Mouse (Mus musculus) neural tube, embryonic 15.5 days (tissue): ENCODE results near the gene Smarcd2. TPM values are rescaled to one million over a fixed set of nuclear protein-coding genes. Genes with fewer than 3 reads are reported as not detected.

Source experiments
- ATAC-seq: fragments of 200-750 bp; cut with Nextera tagmentation; 2 replicates; pipeline ENCODE4 v1.8.0; 2017; ENCODE audit warnings: mild to moderate bottlenecking, moderate TSS enrichment, moderate library complexity; ENCODE audit not compliant: low FRiP score
- H3K27ac ChIP-seq: fragments of 300-500 bp; sonication (generic); replicated peaks from 2 replicates; pipeline ENCODE4 v1.5.1; 2015; ENCODE audit warnings: mild to moderate bottlenecking, inconsistent platforms
- H3K27me3 ChIP-seq: fragments of 300-500 bp; sonication (generic); replicated peaks from 2 replicates; pipeline ENCODE4 v1.6.1; 2015; ENCODE audit warnings: inconsistent platforms
- H3K36me3 ChIP-seq: fragments of 300-500 bp; sonication (generic); 2 replicates; pipeline ENCODE4 v1.6.1; 2015; ENCODE audit warnings: inconsistent platforms
- H3K4me1 ChIP-seq: fragments of 300-500 bp; sonication (generic); 2 replicates; pipeline ENCODE4 v1.6.1; 2015; ENCODE audit warnings: inconsistent platforms
- H3K4me2 ChIP-seq: fragments of 300-500 bp; sonication (generic); 2 replicates; pipeline ENCODE4 v1.6.1; 2015; ENCODE audit warnings: inconsistent platforms, mild to moderate bottlenecking, moderate library complexity
- H3K4me3 ChIP-seq: fragments of 300-500 bp; sonication (generic); replicated peaks from 2 replicates; pipeline ENCODE4 v1.5.1; 2015; ENCODE audit warnings: mild to moderate bottlenecking, inconsistent platforms
- H3K9ac ChIP-seq: fragments of 300-500 bp; sonication (generic); replicated peaks from 2 replicates; pipeline ENCODE4 v1.6.1; 2015; ENCODE audit warnings: mild to moderate bottlenecking, inconsistent platforms
- H3K9me3 ChIP-seq: fragments of 300-500 bp; sonication (generic); replicated peaks from 2 replicates; pipeline ENCODE4 v1.6.1; 2016; ENCODE audit warnings: inconsistent platforms
- whole genome bisulfite sequencing: fragments of 180-500 bp; shearing (Covaris S2); methylation state at CpG from one replicate; pipeline ENCODE4 v1.1.7; 2015; ENCODE audit warnings: mixed read lengths; 5-methylcytosine and 5-hydroxymethylcytosine counted together
- polyA plus RNA-seq: library from polyadenylated mRNA; unstranded; fragments of >200 nt; fragmentation: Nextera tagmentation; extraction: Ambion mirVana; gene quantifications from 2 replicates; pipeline ENCODE4 v1.2.1, GENCODE M21; 2015

Gene Smarcd2
- polyA plus RNA-seq, 1 experiment from 2014 or later = 14.2 TPM

GRCm38 (mm10) chr11:106305348-106306064 is 32.7 kb upstream of the Smarcd2 start:
- no peaks in the 10 kb centered on the region for H3K36me3 ChIP-seq
- ATAC-seq = no peak
- no peak overlapping the region for H3K9ac ChIP-seq
- no peak overlapping the region for H3K27ac ChIP-seq
- no peaks in the 10 kb centered on the region for H3K27me3 ChIP-seq
- no peaks in the 10 kb centered on the region for H3K4me1 ChIP-seq
- 86% methylated on average over 10 of the region's 10 CpGs for WGBS
- no peaks in the 10 kb centered on the region for H3K9me3 ChIP-seq
- no peak overlapping the region for H3K4me2 ChIP-seq
- H3K4me3 ChIP-seq = no peak overlapping the region

- no peaks in the 10 kb centered on the region for H3K36me3 ChIP-seq
- H3K27me3 ChIP-seq = no peaks in the 10 kb centered on the region
- ATAC-seq = no peak
These were observed 29.9 kb upstream of the Smarcd2 start for GRCm38 (mm10) chr11:106302634-106303033.

GRCm38 (mm10) chr11:106301765-106302164 is 29.0 kb upstream of the Smarcd2 start, which contains the start of gene Gh:
TSS of gene Gh (minus strand) at chr11:106301865.
- H3K4me2 ChIP-seq = no peak within 1 kb of the TSS
- H3K9me3 ChIP-seq = no peaks in the 10 kb centered on the region
- H3K27ac ChIP-seq = no peak within 1 kb of the TSS
- H3K4me3 ChIP-seq = no peak within 1 kb of the TSS
- WGBS = 80% methylated on average over 9 of the region's 9 CpGs
- ATAC-seq = no peak
- no peaks in the 10 kb centered on the region for H3K36me3 ChIP-seq
- H3K4me1 ChIP-seq = no peaks in the 10 kb centered on the region
- H3K9ac ChIP-seq = no peak within 1 kb of the TSS
- H3K27me3 ChIP-seq = no peaks in the 10 kb centered on the region

More at GRCm38 (mm10) chr11:106302634-106303033, 29.9 kb upstream of the Smarcd2 start:
- Histone ChIP-seq H3K4me1 (no peaks in the 10 kb centered on the region), H3K9me3 (no peaks in the 10 kb centered on the region), H3K4me2 (no peak overlapping the region), H3K4me3 (no peak overlapping the region), H3K27ac (no peak overlapping the region), H3K9ac (no peak overlapping the region)
- WGBS = 21% methylated on average over 2 of the region's 2 CpGs

- ATAC-seq = no peak
- no peaks in the 10 kb centered on the region for H3K27me3 ChIP-seq
- H3K4me2 ChIP-seq = no peak overlapping the region
- no peaks in the 10 kb centered on the region for H3K4me1 ChIP-seq
- H3K9ac ChIP-seq = no peak overlapping the region
- WGBS = 83% methylated on average over 2 of the region's 2 CpGs
- H3K27ac ChIP-seq = no peak overlapping the region
- H3K9me3 ChIP-seq = no peaks in the 10 kb centered on the region
- no peaks in the 10 kb centered on the region for H3K36me3 ChIP-seq
- no peak overlapping the region for H3K4me3 ChIP-seq
These were observed 19.1 kb upstream of the Smarcd2 start for GRCm38 (mm10) chr11:106291861-106292260.

- Histone ChIP-seq H3K27ac (no peak overlapping the region), H3K4me1 (no peaks in the 10 kb centered on the region), H3K9me3 (no peaks in the 10 kb centered on the region), H3K36me3 (no peaks in the 10 kb centered on the region), H3K4me2 (no peak overlapping the region), H3K9ac (no peak overlapping the region), H3K4me3 (no peak overlapping the region), H3K27me3 (no peaks in the 10 kb centered on the region)
- 96% methylated on average over 5 of the region's 5 CpGs for WGBS
- no peak for ATAC-seq
These were observed 17.6 kb upstream of the Smarcd2 start for GRCm38 (mm10) chr11:106290376-106290775.

- Histone ChIP-seq H3K4me1 (no peaks in the 10 kb centered on the region), H3K9me3 (no peaks in the 10 kb centered on the region), H3K4me2 (no peak overlapping the region), H3K9ac (no peak overlapping the region), H3K27me3 (no peaks in the 10 kb centered on the region), H3K27ac (no peak overlapping the region), H3K36me3 (no peaks in the 10 kb centered on the region), H3K4me3 (no peak overlapping the region)
- ATAC-seq = no peak
- 56% methylated on average over 8 of the region's 8 CpGs for WGBS
These were observed 16.6 kb upstream of the Smarcd2 start for GRCm38 (mm10) chr11:106289369-106289768.

- H3K4me2 ChIP-seq = no peak overlapping the region
- no peak for ATAC-seq
These were observed 14.2 kb upstream of the Smarcd2 start for GRCm38 (mm10) chr11:106286987-106287386.

GRCm38 (mm10) chr11:106286206-106286605 is 13.4 kb upstream of the Smarcd2 start:
- Histone ChIP-seq H3K4me1 (no peaks in the 10 kb centered on the region), H3K27ac (no peak overlapping the region), H3K9me3 (no peaks in the 10 kb centered on the region), H3K4me3 (no peak overlapping the region), H3K9ac (no peak overlapping the region), H3K36me3 (no peaks in the 10 kb centered on the region), H3K4me2 (no peak overlapping the region), H3K27me3 (no peaks in the 10 kb centered on the region)
- no peak for ATAC-seq
- WGBS = 91% methylated on average over 7 of the region's 7 CpGs

More at GRCm38 (mm10) chr11:106286987-106287386, 14.2 kb upstream of the Smarcd2 start:
- no peak overlapping the region for H3K27ac ChIP-seq
- no peaks in the 10 kb centered on the region for H3K4me1 ChIP-seq
- H3K9me3 ChIP-seq = no peaks in the 10 kb centered on the region
- H3K27me3 ChIP-seq = no peaks in the 10 kb centered on the region
- no peak overlapping the region for H3K4me3 ChIP-seq
- 67% methylated on average over 11 of the region's 11 CpGs for WGBS
- H3K9ac ChIP-seq = no peak overlapping the region
- no peaks in the 10 kb centered on the region for H3K36me3 ChIP-seq

- Histone ChIP-seq H3K9ac (no peak overlapping the region), H3K36me3 (no peaks in the 10 kb centered on the region), H3K27ac (no peak overlapping the region), H3K9me3 (no peaks in the 10 kb centered on the region), H3K4me1 (no peaks in the 10 kb centered on the region), H3K4me3 (no peak overlapping the region), H3K27me3 (no peaks in the 10 kb centered on the region), H3K4me2 (no peak overlapping the region)
- WGBS = 58% methylated on average over 8 of the region's 8 CpGs
- ATAC-seq = no peak
These were observed 11.4 kb upstream of the Smarcd2 start for GRCm38 (mm10) chr11:106284126-106284525.

- no peak overlapping the region for H3K9ac ChIP-seq
- H3K9me3 ChIP-seq = no peaks in the 10 kb centered on the region
- no peaks in the 10 kb centered on the region for H3K4me1 ChIP-seq
- no peak overlapping the region for H3K4me2 ChIP-seq
- no peak overlapping the region for H3K4me3 ChIP-seq
- H3K27ac ChIP-seq = no peak overlapping the region
- ATAC-seq = no peak
- 86% methylated on average over 4 of the region's 4 CpGs for WGBS
- H3K36me3 ChIP-seq = no peaks in the 10 kb centered on the region
- no peaks in the 10 kb centered on the region for H3K27me3 ChIP-seq
These were observed 10.6 kb upstream of the Smarcd2 start for GRCm38 (mm10) chr11:106283371-106283770.

GRCm38 (mm10) chr11:106282452-106282851 is 9.7 kb upstream of the Smarcd2 start:
- no peak overlapping the region for H3K9ac ChIP-seq
- no peak overlapping the region for H3K4me2 ChIP-seq
- H3K36me3 ChIP-seq = no peaks in the 10 kb centered on the region
- H3K4me3 ChIP-seq = no peak overlapping the region
- WGBS = 90% methylated on average over 6 of the region's 6 CpGs
- no peaks in the 10 kb centered on the region for H3K9me3 ChIP-seq
- 0 out of 2 replicates have a peak, but pooled peaks cover under 1% of the 10 kb centered on the region for H3K27me3 ChIP-seq
- no peak overlapping the region for H3K27ac ChIP-seq
- ATAC-seq = no peak
- no peaks in the 10 kb centered on the region for H3K4me1 ChIP-seq

GRCm38 (mm10) chr11:106276454-106276853 is 3.7 kb upstream of the Smarcd2 start, which contains the start of gene Tcam1:
TSS of gene Tcam1 (plus strand) at chr11:106276672.
- Histone ChIP-seq H3K36me3 (no peaks in the 10 kb centered on the region), H3K4me2 (peak within 1 kb of the TSS; percentile 60), H3K9ac (no peak within 1 kb of the TSS), H3K4me3 (peak within 1 kb of the TSS; percentile 26), H3K9me3 (no peaks in the 10 kb centered on the region), H3K27ac (no peak within 1 kb of the TSS), H3K4me1 (peaks cover 17% of the 10 kb centered on the region), H3K27me3 (0 out of 2 replicates have a peak, but pooled peaks cover 2% of the 10 kb centered on the region)
- WGBS = 7% methylated on average over 25 of the region's 25 CpGs
- peak; percentile 42 for ATAC-seq
